Mouse (Mus musculus) gastrocnemius, adult 8-10 months (tissue): Measurements from ENCODE around the gene Phf7. TPM values are rescaled to one million over a fixed set of nuclear protein-coding genes. Genes with fewer than 3 reads are reported as not detected.

Source experiments
- DNase-seq, 2 experiments: peaks; one replicate each; pipeline ENCODE4 v3.0.0; 2022; ENCODE audit warnings: low spot score in 2 of 2
- total RNA-seq, 4 experiments: library from RNA; stranded (reverse); gene quantifications; 2 replicates each; pipeline ENCODE4 v1.2.4; 2022

Gene Phf7
- total RNA-seq, 4 experiments from 2014 or later, result 11.2 to 11.7 (median 11.6) TPM

- no peak for DNase-seq
Measured at GRCm38 (mm10) chr14:31233070-31233995, 17.8 kb downstream of the Phf7 start.

DNA sequence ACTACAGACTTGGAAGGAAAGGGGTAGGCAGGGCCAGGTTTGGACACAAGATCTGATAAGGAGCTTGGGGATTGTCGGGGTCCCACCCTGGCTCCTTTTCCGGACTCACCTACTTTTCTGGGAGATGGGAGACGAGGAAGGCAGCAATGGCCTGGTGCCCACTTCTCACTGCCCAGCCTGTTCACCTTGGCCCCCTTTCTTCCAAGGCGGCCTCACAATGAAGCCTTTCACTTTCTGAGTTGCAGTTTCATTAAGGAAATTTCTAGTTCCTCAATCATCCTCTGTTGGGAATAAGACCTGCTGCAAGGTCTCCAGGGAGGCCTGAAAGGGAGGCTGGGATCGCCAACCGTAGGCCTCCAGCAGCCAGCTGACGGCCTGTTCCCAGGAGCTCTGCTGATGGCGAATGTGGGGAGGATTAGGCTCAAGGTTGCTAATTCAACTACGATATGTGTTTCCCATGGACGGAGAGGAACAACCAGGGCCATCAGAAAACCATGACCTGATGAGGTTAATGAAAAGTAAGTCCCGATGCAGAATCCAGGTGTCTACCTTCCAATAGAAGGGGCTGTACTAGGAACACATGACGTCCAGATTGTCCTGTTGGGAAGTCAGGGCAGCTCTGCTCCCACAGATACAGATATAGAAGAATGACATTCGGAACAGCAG, 18.6 kb downstream of the Phf7 start:
- DNase-seq, result no peak

DNA sequence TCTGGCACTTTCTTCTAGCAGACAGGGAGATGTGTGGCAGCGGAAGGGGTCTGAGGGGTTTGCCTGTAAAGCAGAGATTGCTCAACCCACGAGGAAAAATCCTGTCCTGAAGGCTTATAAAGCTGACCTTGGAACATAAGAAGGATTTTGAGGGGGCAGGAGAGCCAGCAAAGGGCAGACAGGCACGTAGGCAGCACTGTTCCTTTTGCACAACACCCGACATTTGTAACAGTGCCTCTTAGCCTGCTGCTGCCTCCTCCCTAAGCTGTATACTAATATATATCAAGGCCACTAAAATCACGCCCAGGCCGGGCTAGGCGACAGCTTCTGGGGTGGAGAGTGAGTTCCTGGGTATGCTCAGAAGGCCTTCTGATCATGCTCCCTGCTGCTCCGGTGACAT, 20.7 kb downstream of the Phf7 start:
- no peak for DNase-seq

DNA sequence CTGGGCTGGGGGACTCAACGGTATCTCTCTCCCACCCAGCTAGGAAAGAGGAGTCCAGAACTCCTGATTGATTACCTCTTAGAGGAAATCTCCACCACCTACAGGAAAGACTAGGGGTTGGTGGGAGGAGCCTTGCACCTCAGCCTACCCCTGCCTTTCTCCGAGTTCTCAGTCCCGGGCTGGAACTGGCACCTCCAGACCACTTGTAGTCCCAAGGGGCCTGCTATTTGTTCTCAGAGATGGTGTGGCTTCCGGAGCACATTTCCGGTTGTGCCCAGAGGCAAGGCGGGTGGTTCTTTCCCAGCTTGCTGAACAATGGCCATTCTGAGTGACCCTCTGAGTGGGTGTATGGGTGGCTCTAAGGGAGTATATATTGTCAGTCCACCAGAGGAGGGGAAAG, 22.9 kb downstream of the Phf7 start:
- DNase-seq, result no peak

DNA sequence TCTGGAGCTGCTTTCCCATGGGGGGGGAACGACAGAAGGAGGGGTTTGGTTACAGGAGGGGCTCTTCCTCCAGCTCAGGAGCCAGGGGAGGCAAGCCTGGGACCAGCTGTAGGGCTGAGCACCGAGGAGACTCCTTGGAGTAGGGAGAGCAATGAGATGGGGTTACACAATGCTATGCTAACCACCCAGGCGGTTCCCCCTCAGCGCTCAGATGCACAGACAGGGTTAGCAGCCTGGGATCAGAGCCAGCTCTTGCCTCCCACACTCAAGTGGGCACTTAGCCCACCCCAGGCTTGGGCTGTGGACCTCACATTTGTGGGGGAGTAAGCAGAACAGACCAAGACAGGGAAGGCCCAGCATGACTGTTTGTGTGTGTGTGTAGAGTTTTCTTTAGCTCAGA, 24.1 kb downstream of the Phf7 start:
- DNase-seq, result no peak

DNA sequence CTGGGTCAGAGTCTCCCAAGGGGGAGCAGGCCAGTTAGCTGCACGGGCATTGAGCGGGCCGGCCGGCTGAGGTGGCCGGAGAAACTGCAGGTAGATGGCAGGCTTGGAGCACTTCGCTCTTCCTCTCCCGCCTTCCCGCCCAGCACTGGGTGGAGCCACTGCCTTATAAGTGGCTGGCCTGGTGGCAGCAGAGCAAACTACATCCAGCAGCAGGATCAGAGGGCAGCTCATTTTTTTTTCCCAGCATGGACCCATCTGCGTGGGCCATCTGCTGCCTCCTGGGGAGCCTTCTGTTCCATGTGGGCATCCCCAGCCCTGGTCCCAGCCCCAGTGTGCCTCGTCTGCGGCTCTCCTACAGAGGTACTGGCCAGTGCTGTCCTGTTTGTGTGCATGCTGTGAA, 33.5 kb downstream of the Phf7 start, which contains the start of gene Sema3g:
Gene Sema3g, plus strand, starts transcription at position 195 of the 400 bp plus-strand sequence.
- no peak for DNase-seq

DNA sequence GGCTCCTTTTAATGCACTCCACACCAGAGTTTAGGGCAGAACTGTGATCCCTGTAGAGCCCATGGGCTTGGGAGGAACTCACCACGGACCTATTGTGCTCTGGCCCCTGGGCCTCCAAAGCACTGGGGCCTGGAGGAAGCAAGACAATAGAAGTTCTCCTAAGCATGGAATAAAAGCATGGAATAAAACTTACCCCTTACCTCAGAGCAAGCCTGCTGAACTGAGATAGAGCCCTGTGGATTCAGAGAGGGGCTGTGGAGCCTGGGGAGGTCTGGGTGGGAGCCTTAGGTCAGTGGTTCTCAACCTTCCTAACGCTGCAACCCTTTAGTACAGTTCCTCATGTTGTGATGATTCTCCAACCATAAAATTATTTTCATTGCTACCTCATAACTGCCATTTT, 34.3 kb downstream of the Phf7 start, which contains the start of gene Nisch:
Gene Nisch, minus strand, starts transcription at position 101 of the 400 bp plus-strand sequence.
- no peak for DNase-seq

DNA sequence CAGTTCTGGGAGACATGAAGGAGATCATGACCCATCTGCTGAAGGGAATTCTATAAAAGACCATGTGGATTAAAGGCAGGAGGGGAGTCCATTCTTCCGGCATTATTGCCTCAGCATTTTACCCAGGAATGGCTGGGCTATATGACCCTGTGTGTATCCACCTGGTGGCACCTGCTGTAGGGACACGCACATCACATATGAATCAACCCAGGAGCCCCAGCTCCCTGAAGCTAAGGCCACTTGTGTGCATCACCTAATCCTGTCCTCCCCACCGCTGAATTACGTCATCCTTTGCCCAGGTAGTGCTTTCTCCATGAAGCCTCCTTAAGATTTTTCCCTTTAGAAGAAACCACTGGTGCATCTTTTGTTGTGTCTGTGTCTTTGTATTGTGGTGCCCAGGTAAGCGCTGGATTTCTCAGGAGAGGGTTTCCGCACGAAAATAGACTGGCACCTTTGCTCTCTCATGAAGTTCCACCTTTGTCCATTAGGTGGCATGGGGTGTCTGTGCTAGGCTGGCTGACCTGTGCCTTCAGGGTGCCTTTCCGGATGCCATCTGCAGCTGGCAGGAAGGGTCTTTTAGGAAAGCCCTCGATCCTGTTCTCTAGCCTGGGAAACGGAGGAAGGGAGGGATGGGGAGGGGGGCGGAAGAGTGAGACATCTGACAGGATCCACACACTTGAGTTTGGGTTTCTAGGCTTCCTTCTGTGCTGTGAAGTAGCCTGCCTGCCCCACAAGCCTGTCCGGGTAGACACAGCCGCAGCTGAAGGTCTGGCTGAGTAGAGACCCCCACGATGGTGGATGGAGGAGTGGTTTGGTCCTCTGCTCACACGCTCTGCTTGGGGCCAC, 35.7 kb downstream of the Phf7 start:
- no peak for DNase-seq

- DNase-seq, result no peak
Measured at GRCm38 (mm10) chr14:31214684-31215083, 36.4 kb downstream of the Phf7 start.

GRCm38 (mm10) chr14:31213868-31214267, 37.2 kb downstream of the Phf7 start:
- DNase-seq, result no peak

- no peak for DNase-seq
Measured at GRCm38 (mm10) chr14:31212499-31212898, 38.6 kb downstream of the Phf7 start.

DNA sequence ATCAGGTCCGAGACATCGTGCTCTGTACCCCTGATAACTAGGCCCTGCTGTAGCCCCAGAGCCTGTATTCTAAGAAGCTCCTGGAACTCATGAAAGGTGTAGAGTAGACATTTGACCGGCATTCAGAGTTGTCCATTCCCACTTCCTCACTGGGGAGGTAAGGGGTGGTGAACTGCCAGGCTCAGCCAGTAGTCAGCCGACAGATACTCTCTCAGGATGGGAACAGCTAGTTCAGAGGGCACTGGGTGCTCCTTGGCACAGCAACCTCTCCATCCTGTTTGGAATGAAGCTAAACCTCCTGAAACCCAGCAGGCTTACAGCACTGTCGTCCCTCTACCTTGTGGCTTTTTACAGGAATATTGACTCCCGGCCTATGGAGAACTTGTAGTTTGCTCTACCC, 39.3 kb downstream of the Phf7 start:
- no peak for DNase-seq

DNA sequence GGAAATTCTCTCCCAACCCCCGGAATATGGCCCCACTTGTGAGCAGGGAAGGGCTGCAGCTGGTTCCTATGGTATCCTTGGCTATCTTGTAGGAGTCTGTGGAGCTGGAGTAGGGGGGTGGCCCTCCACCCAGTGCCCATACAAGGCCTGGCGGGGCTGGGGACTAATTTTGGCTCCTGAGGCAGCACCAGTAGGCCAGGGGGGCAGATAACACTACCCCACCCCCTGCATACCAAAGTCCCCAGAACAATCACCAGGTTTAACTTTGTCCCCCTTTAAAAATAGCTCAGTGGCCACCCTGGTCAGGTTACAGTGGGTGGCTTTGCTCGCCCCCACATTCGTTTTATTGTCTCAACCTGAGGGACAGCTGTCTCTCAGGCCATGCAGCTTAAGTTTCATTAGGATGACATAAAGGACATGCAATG, 42.0 kb downstream of the Phf7 start:
- no peak for DNase-seq

- DNase-seq, result no peak
Measured at GRCm38 (mm10) chr14:31208084-31208483, 43.0 kb downstream of the Phf7 start, which contains the start of gene Tnnc1. Gene Tnnc1 (plus strand): TSS chr14:31208312.

DNA sequence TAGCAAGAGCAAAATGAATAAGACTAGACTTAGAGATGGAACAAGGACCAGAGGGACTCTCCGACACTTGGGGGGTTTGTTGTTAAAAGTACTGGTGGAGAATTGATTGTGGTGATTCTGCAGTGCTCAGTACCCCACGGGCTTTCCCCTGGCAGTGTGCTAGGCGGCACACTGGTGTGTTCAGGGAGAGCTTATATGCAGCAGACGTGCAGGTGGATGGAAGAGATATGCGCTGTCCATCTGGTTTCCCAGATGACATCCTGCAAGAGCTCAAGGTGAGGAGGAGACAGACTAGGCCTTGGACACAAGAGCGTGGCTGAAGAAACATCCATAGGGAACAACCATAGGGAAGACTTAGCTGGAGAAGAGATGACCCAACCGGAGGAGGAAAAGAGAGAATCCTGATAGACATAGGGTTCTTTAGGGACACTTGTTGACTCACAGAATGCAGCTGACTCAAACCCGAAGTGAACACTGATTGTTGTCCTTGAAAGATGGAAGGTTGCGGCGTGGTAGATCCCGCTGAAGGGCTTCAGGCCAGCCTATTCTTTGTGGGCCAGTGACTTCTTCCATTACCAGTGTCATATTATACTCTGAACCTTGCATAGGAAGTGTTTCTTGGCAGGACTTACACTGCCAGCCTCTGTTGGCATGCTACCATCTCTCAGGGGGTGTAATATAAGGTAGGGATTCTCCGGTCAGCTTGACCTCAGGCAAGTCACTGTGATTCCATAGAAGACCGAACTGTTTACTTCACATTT, 43.9 kb downstream of the Phf7 start:
- no peak for DNase-seq

DNA sequence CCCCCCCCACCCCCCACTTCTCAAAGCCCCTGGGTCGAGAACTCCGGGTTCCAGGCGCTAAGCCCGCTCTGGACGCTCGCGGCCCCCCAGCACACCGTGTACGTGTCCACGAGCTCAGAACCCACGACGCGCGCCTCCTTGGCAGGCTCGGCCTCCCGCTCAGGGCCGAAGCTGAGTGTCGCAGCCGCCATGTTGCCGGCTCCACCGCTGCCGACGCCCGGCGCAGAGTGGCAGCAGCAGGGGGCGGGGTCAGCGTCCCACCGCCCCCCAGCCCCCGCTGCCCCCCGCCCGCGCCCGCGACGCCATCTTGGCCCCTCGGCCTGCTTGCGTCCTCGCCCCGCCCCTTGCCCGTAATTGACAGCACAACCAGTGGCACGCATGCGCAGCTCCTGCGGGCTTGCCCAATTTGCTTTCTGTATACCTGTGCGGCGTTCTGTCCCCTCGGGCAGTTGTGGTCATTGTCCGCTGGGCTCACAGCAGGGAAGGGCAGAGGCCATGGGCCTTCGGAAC, 44.6 kb downstream of the Phf7 start:
- peak; percentile 92 to 95 for DNase-seq

- DNase-seq, result no peak
Measured at GRCm38 (mm10) chr14:31205562-31206467, 45.3 kb downstream of the Phf7 start.

- DNase-seq, result no peak
Measured at GRCm38 (mm10) chr14:31205244-31205561, 45.9 kb downstream of the Phf7 start.

- DNase-seq, result no peak
Measured at GRCm38 (mm10) chr14:31204844-31205243, 46.3 kb downstream of the Phf7 start.

DNA sequence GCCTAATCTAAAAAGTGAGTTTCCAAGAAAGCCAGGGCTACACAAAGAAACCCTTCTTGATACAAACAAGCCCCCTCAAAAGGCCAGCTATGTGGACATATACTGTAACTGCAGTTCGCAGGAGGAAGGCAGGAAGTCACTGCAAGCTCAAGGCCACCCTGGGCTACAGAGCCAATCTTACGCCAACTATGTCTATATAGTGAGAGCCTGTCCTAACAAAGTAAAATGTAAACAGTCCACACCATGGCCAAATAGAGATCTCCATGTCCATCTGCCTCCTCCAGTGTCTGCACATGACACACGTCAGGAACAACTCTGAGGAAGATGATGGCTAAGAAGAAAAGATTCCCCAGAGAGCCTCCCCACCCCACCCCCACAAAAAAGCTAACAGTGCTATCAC, 51.1 kb downstream of the Phf7 start:
- no peak for DNase-seq
